Mouse (Mus musculus) ES-Bruce4 (cell line): ENCODE data around the gene Wnt5b. TPM values are rescaled to one million over a fixed set of nuclear protein-coding genes. Genes with fewer than 3 reads are reported as not detected.

Experiments used
- H3K27ac ChIP-seq: 2 replicates; pipeline ENCODE4 v1.5.1; 2012; ENCODE audit warnings: low read length, inconsistent platforms; ENCODE audit not compliant: insufficient read depth
- H3K27me3 ChIP-seq: 2 replicates; pipeline ENCODE4 v1.6.1; 2012; ENCODE audit warnings: mild to moderate bottlenecking, low read length, inconsistent platforms; ENCODE audit not compliant: control insufficient read depth, poor library complexity, insufficient read depth, severe bottlenecking
- H3K36me3 ChIP-seq: 2 replicates; pipeline ENCODE4 v1.6.1; 2012; ENCODE audit warnings: inconsistent platforms, mild to moderate bottlenecking, low read length, moderate library complexity; ENCODE audit not compliant: control insufficient read depth, poor library complexity, insufficient read depth, severe bottlenecking
- H3K4me1 ChIP-seq: one replicate; pipeline ENCODE4 v1.8.1; 2011; ENCODE audit warnings: low read length; ENCODE audit not compliant: control insufficient read depth, insufficient read depth
- H3K4me3 ChIP-seq: 2 replicates; pipeline ENCODE4 v1.5.1; 2011; ENCODE audit warnings: low read depth, mild to moderate bottlenecking, low read length
- H3K9ac ChIP-seq: 2 replicates; pipeline ENCODE4 v1.6.1; 2012; ENCODE audit warnings: low read depth, mild to moderate bottlenecking, inconsistent platforms; ENCODE audit not compliant: poor library complexity, severe bottlenecking
- H3K9me3 ChIP-seq: replicated peaks from 2 replicates; pipeline ENCODE4 v1.6.1; 2012; ENCODE audit warnings: mild to moderate bottlenecking, low read length, inconsistent platforms; ENCODE audit not compliant: control insufficient read depth, poor library complexity, insufficient read depth, severe bottlenecking
- CTCF ChIP-seq: IDR thresholded peaks from one replicate; pipeline ENCODE4 v1.8.1; 2011; ENCODE audit warnings: low read depth, low read length
- EP300 ChIP-seq: IDR thresholded peaks from 2 replicates; pipeline ENCODE4 v1.6.1; 2011; ENCODE audit warnings: low read depth, low read length; ENCODE audit not compliant: insufficient read depth
- POLR2A ChIP-seq: IDR thresholded peaks from one replicate; pipeline ENCODE4 v1.8.1; 2011; ENCODE audit warnings: low read length; ENCODE audit not compliant: insufficient read depth
- polyA plus RNA-seq: library from polyadenylated mRNA; stranded (reverse); fragments of >200 nt; gene quantifications from 2 replicates; pipeline ENCODE4 v1.2.4, GENCODE M21; 2011; ENCODE audit warnings: low read depth; ENCODE audit not compliant: missing spikeins, insufficient read depth, insufficient read length

Gene Wnt5b
- polyA plus RNA-seq, 1 experiment: 2.5 TPM

DNA sequence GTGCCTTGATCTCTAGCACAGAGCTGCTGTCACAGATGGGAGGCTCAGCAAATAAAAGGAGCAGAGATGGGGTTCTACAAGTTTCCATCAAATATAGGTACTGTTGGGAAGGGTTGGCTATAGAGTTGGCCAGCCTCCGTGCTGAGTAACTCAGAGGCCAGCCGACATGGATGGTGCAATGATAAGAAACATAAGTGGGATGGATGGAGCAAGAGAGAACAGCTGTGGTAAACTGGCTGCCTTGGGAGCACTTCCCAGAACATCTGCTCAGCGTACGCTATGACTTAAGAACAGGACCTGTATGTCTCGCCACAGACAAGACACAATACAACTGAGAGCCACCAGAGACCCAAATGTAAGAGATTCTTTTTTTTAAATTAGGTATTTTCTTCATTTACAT is 39.0 kb upstream of the Wnt5b start:
- H3K4me1 ChIP-seq: no peaks in the 10 kb centered on the region
- no peak overlapping the region for H3K27ac ChIP-seq
- no peaks in the 10 kb centered on the region for H3K36me3 ChIP-seq
- TF ChIP-seq EP300 (no peak), POLR2A (no peak), CTCF (no peak)
- no peaks in the 10 kb centered on the region for H3K9me3 ChIP-seq
- no peak overlapping the region for H3K9ac ChIP-seq
- no peaks in the 10 kb centered on the region for H3K27me3 ChIP-seq
- H3K4me3 ChIP-seq: no peak overlapping the region

DNA sequence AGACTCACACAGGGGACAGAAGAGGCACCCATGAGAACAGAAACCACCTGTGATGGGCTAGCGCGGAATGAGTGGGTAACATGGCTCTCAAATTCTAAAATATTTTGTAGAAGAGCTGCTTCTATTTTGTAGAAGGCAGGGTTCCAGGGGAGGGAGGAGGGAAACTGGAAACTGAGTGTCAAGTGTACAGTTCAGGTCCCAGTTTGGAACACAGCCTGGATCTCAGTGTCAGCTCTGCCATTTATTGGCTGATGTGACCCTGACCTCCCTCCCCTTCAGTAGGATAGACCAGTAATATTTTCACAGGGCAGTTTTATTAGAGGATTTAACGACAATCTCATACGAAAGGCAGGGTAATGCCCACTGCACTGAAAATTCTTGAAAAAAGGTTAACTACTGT is 32.6 kb upstream of the Wnt5b start:
- Histone ChIP-seq H3K4me1 (no peaks in the 10 kb centered on the region), H3K9ac (no peak overlapping the region), H3K27me3 (no peaks in the 10 kb centered on the region), H3K9me3 (no peaks in the 10 kb centered on the region), H3K4me3 (no peak overlapping the region), H3K36me3 (0 out of 2 replicates have a peak, but pooled peaks cover 4% of the 10 kb centered on the region), H3K27ac (no peak overlapping the region)
- TF ChIP-seq EP300 (no peak), POLR2A (no peak), CTCF (no peak)

DNA sequence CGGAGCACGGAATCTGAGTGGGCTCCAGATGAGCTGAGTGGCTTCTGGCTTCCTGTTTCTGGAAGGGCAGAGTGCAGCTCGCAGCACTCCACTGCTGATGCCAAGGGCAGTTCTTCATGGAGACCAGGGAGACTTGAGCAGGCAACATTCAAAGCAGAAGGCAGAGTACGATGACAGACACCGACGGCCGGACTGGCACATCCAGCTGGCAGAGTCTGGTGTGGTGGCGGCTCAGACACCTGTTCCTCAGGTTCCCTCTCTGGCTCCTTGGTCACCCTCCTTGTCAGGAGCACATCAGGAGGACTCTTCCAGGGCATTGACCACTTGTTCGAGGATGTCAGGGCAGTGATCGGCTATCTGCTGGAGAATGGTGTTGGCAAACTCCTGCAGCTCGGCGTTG is 31.2 kb upstream of the Wnt5b start:
- no peak overlapping the region for H3K4me3 ChIP-seq
- H3K9ac ChIP-seq: no peak overlapping the region
- no peaks in the 10 kb centered on the region for H3K27me3 ChIP-seq
- H3K4me1 ChIP-seq: no peaks in the 10 kb centered on the region
- no peaks in the 10 kb centered on the region for H3K9me3 ChIP-seq
- TF ChIP-seq POLR2A (no peak), CTCF (no peak), EP300 (no peak)
- 0 out of 2 replicates have a peak, but pooled peaks cover 4% of the 10 kb centered on the region for H3K36me3 ChIP-seq
- H3K27ac ChIP-seq: no peak overlapping the region

DNA sequence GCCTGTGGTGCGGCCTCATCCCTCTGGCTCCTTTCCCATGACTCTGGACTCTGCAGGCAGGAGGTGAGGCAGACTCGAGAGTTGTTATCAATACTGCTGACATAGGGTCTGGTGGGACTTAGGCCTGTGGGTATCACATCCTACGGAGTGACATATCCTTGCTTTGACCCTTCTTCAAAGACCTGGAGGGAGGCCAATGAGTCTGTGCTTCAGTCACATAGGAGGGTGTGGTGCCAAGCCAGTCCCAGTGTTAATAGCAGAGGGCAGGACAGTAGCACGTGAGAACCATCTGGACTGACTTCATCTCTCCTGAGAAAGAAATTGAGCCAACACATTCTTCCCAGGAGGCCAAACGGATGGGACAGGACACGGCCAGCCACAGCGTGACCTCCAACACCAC is 28.1 kb upstream of the Wnt5b start:
- H3K27ac ChIP-seq: no peak overlapping the region

DNA sequence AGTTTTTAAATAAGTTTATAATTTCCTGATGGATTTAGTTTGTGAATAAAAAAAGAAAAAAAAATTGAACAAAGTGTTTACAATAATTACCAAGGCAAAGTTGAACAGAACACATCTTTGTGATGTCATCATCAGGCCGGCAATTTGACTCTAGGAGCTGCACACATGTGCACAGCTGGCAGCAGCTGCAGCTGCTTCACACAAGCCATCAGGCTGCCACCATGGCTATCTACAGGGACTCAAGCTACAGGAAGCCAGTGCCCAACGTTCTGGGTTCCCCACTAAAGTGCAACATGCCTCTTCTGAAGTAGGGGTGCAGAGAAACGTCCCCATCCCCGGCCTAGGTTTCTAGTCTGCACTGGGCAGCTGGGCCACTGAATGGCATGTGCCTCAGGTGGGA is 26.6 kb upstream of the Wnt5b start:
- TF ChIP-seq CTCF: no peak
- no peak for TF ChIP-seq EP300
- TF ChIP-seq POLR2A: no peak
- Histone ChIP-seq H3K9me3 (no peaks in the 10 kb centered on the region), H3K4me1 (no peaks in the 10 kb centered on the region), H3K4me3 (no peak overlapping the region), H3K36me3 (0 out of 2 replicates have a peak, but pooled peaks cover 4% of the 10 kb centered on the region), H3K9ac (no peak overlapping the region), H3K27ac (no peak overlapping the region), H3K27me3 (no peaks in the 10 kb centered on the region)

More for the DNA sequence above, 28.1 kb upstream of the Wnt5b start:
- Histone ChIP-seq H3K36me3 (0 out of 2 replicates have a peak, but pooled peaks cover 4% of the 10 kb centered on the region), H3K4me1 (no peaks in the 10 kb centered on the region), H3K9ac (no peak overlapping the region), H3K9me3 (no peaks in the 10 kb centered on the region), H3K4me3 (no peak overlapping the region), H3K27me3 (no peaks in the 10 kb centered on the region)
- TF ChIP-seq CTCF (no peak), EP300 (no peak), POLR2A (no peak)

DNA sequence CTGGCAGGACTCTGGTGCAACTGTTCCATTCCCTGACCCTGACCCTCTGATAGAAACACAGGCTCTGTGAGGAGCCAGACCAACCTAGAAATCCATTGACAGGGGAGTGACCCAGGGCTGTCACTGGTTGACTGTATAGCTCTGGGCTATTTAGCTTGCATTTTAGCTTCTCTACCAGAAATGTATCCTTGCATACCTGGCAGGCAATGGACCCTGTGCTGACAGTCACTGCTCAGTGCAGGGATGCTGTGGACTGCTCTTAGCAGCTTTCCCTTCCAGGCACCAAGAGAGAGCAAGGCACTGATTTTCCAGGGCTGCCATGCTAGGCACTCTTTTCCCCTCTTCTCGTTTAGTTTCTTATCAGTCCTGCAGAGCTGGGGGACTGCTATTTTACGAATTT is 24.2 kb upstream of the Wnt5b start:
- no peaks in the 10 kb centered on the region for H3K27me3 ChIP-seq
- H3K4me3 ChIP-seq: no peak overlapping the region
- no peak overlapping the region for H3K27ac ChIP-seq
- no peaks in the 10 kb centered on the region for H3K9me3 ChIP-seq
- H3K9ac ChIP-seq: no peak overlapping the region
- TF ChIP-seq EP300: no peak
- TF ChIP-seq CTCF: no peak
- no peaks in the 10 kb centered on the region for H3K36me3 ChIP-seq
- no peaks in the 10 kb centered on the region for H3K4me1 ChIP-seq
